Mouse (Mus musculus) lung, postnatal 0 days (tissue): ENCODE results near the gene Ccdc181.

Source experiments
- CTCF ChIP-seq: IDR thresholded peaks from 2 replicates; pipeline ENCODE4 v1.5.1; 2016; ENCODE audit warnings: antibody characterized with exemption, mild to moderate bottlenecking
- EP300 ChIP-seq: IDR thresholded peaks from 2 replicates; pipeline ENCODE4 v1.6.1; 2016; ENCODE audit warnings: antibody characterized with exemption, mild to moderate bottlenecking, control low read depth

- TF ChIP-seq CTCF (no peak), EP300 (no peak)
Observed at GRCm38 (mm10) chr1:164327764-164328163, 52.4 kb downstream of the Ccdc181 start.
